Mouse (Mus musculus) bone marrow, adult 2 months (tissue): ENCODE results near the gene Gas7.

Source experiments
- CTCF ChIP-seq: fragments of 200-500 bp; IDR thresholded peaks from 2 replicates; pipeline ENCODE4 v1.5.1; 2011; ENCODE audit warnings: low read length, control low read depth; ENCODE audit not compliant: control insufficient read depth, insufficient read depth
- POLR2A ChIP-seq: fragments of 200-500 bp; IDR thresholded peaks from 2 replicates; pipeline ENCODE4 v1.6.1; 2011; ENCODE audit warnings: low read depth, mild to moderate bottlenecking, control low read depth, low read length, borderline replicate concordance; ENCODE audit not compliant: control insufficient read depth

DNA sequence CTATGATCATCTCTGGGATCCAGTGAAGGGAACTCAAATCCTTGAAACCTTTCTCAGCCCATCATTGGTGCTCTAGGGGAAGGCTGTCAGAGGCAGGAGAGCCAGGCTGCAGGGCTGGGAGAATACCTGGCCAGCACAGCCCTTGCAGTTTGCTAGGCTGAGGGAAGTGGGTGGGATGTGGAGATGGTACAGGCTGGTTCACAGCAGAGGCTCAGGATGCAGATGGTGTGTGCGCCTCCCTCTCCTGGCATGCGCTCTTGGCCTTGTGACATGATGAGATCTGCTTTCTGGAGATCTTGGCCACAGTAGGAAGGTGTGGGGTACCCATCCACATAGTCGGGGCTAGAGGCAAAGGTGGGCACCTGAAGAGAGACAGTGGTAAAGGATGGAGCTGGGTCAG lies 209.0 kb downstream of the Gas7 start:
- TF ChIP-seq CTCF, result no peak
- TF ChIP-seq POLR2A, result no peak
